Mouse (Mus musculus): Measurements from ENCODE around the gene Tmem44. TPM values are rescaled to one million over a fixed set of nuclear protein-coding genes. Genes with fewer than 3 reads are reported as not detected.
"Not testable (repeated sequence)": the region's sequence is repeated elsewhere in the genome, so short reads cannot be mapped to it uniquely, and the experiment has no call there.

Gene Tmem44
- total RNA-seq, 2 experiments from 2014 or later = 15.6 to 18.5 TPM

GRCm38 (mm10) chr16:30464742-30465141 lies 85.9 kb downstream of the Tmem44 start:
- intact Hi-C loops (cut with DNase I); DNase-seq: not testable (repeated sequence)

Other genes starting within 250 kb of the Tmem44 start
- gene Gp5, start 240.1 kb downstream of the Tmem44 start, total RNA-seq (2021) = under 1 TPM; 0.42 to 0.67 TPM
- 10 to 100 TPM; 73.5 to 73.9 TPM for gene Atp13a3, start 144.9 kb downstream of the Tmem44 start, total RNA-seq (2021)
- gene Lsg1, start 36.8 kb upstream of the Tmem44 start, total RNA-seq (2021) = 10 to 100 TPM; 26.3 to 27.0 TPM
- gene Fam43a, start 48.9 kb upstream of the Tmem44 start, total RNA-seq (2021) = 10 to 100 TPM; 40.3 to 46.5 TPM